Comparison of ENCODE assay signal across 16 mouse cellular contexts in genomic region chr11:77141938-77142337, GRCm38 (mm10).
"Had no signal": no experiment of that assay in that cellular context is flagged by ENCODE, and none has a peak within 500 bp of the region (broad histone marks: within the 10 kb centered on the region; RNA-seq: fewer than 3 reads in every experiment).

No protein-coding gene starts in this region.

- H3K4me2 ChIP-seq: limb, embryonic 13.5 days; liver, embryonic 13.5 days; midbrain, embryonic 13.5 days had no signal

- H3K27ac ChIP-seq: kidney, postnatal 0 days; limb, embryonic 13.5 days; liver, embryonic 13.5 days; macrophage; midbrain, embryonic 13.5 days had no signal

- H3K36me3 ChIP-seq: limb, embryonic 13.5 days; liver, embryonic 13.5 days; midbrain, embryonic 13.5 days had no signal

- H3K9me3 ChIP-seq: limb, embryonic 13.5 days; liver, embryonic 13.5 days; midbrain, embryonic 13.5 days had no signal

- H3K4me3 ChIP-seq: limb, embryonic 13.5 days; liver, embryonic 13.5 days; midbrain, embryonic 13.5 days had no signal

- H3K4me1 ChIP-seq: limb, embryonic 13.5 days; midbrain, embryonic 13.5 days had no signal

- H3K27me3 ChIP-seq: limb, embryonic 13.5 days; liver, embryonic 13.5 days; midbrain, embryonic 13.5 days had no signal

- DNase-seq: kidney, adult 9 months; kidney, postnatal 36 days; layer of hippocampus, adult 9-11 months; layer of hippocampus, postnatal 36 days; left cerebral cortex, postnatal 4 days; liver, embryonic 13.5 days; lung, adult 2 months; lung, postnatal 10 days; spleen, adult 18-20 months; thymus, adult 18-20 months; thymus, postnatal 14 days had no signal

- ATAC-seq: intestine, postnatal 0 days; midbrain, embryonic 13.5 days had no signal

- H3K9ac ChIP-seq: limb, embryonic 13.5 days; liver, embryonic 13.5 days; midbrain, embryonic 13.5 days had no signal
